Mouse (Mus musculus) adrenal gland, adult (tissue): ENCODE measurements around the gene Ubd.
"Not testable (repeated sequence)": the region's sequence is repeated elsewhere in the genome, so short reads cannot be mapped to it uniquely, and the experiment has no call there.

Experiments used
- DNase-seq, 2 experiments: peaks; one replicate each; pipeline ENCODE4 v3.0.0; 2022 to 2023; ENCODE audit warnings: low spot score in 1 of 2; ENCODE audit not compliant: inconsistent age in 2 of 2

The Ubd gene

DNA sequence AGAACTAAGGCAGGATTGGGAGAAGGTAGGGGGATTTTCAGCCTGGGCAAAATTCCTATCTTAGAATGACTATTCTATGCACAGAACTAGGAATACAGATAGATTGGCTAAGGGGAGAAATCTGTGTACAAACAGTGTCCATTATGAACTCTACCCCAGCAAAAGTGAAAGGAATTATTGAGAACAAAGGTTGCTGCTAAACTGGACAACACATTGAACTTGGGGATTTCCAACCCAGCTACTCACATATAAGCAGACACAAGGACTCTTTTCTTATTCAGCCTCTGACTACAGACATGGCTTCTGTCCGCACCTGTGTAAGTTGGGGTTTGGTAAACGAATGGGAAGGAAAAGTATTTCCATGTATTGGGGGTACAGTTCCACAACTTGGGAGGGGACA is at the start of gene Ubd:
Ubd (plus strand) TSS at position 237 of the 400 bp plus-strand sequence.
- DNase-seq = no peak

DNA sequence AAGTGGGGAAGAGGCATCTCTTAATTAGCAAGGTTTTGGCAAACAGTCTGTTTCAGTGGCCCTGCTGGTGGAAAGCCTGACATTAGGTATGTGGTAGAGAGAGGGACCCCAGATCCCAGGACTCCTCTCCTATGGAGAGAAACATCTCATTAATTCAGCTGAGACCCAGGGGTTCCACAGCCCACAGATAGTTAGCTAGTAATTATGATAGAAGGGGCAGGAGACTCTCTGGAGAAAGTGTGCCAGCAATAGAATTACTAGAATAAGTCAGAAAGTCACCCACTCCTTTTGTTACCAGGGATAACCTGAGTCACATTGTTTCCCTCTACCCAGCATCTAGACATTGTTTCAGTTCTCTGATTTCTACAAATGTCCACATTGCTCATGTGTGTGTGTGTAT is 32.3 kb upstream of the Ubd start, which contains the start of gene Olfr93:
Olfr93 (minus strand) TSS at position 101 of the 400 bp plus-strand sequence.
- no peak for DNase-seq

DNA sequence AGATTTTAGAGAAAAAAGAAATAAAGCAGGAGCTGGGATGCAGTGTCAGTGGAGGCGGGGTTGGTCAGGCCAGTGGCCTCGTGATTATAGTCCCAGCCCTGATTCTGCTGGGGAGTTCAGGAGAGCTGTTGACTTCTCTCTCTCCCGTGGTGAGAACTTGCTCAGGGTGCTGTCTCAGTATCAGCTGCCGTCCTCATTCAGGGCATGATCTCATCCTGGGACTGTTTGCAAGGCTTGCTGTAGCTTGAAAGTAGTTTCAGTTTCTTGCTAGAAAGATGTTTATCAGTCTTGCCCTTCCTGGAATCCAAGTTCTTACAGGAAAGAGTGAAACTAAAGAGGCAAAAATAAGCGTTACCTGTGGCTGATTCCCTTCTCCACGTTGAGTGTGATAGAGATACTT is 8.2 kb upstream of the Ubd start:
- no peak for DNase-seq

- DNase-seq = peak; percentile 46 to 88
These were observed 3.0 kb upstream of the Ubd start for GRCm38 (mm10) chr17:37190711-37191110.

- no peak for DNase-seq
These were observed 660 bp upstream of the Ubd start for GRCm38 (mm10) chr17:37193032-37193431.

DNA sequence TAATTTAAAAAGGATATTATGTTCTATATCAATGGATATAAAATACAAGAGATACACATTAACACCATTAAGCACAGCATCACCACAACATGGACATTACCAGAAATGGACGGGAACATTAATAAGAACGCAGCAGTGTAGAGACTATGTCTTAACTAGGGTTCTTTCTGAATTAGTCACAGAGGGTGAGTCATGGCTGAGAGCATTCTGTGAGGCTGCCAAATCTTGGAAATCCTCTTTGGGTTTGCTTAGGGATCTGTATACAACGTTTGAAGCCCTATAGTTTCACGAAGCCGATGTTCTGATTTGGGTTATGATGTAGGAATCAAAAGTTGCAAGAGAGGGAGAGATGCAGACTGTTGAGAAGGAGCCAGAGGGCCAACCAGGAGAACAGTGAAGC is 1.1 kb downstream of the Ubd start:
- DNase-seq = peak; percentile 33 to 72

GRCm38 (mm10) chr17:37196845-37197724 is 3.4 kb downstream of the Ubd start:
- DNase-seq = peak; percentile 20 to 70

- DNase-seq = no peak
These were observed 7.2 kb downstream of the Ubd start, which contains the start of gene Olfr94 for GRCm38 (mm10) chr17:37200894-37201293. TSS of gene Olfr94 (minus strand) at chr17:37200994.

GRCm38 (mm10) chr17:37203206-37203916 is 9.7 kb downstream of the Ubd start:
- DNase-seq = peak; percentile 73 to 93

DNA sequence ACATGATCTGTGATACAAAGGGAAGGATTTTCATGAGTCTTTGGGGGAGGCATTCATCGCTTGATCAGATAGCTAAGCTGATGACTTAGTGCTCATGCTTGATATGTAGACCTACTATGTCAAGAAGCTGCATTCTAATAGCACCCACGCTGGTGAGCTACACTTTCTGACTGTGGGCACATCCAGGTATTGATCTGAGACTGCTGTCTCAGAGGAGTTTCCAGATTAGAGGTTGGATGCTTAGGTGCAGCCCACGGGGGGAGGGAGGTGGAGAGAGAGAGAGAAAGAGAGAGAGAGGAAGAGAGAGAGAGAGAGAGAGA is 10.2 kb downstream of the Ubd start:
- DNase-seq = no peak

- DNase-seq = peak in 1 of 2 experiments; percentile 22
These were observed 17.4 kb downstream of the Ubd start for GRCm38 (mm10) chr17:37210884-37211768.

GRCm38 (mm10) chr17:37213018-37213417 is 19.3 kb downstream of the Ubd start, which contains the start of gene Olfr95:
TSS of gene Olfr95 (minus strand) at chr17:37213118.
- no peak for DNase-seq

GRCm38 (mm10) chr17:37218486-37218885 is 24.8 kb downstream of the Ubd start:
- peak in 1 of 2 experiments; percentile 57 for DNase-seq

DNA sequence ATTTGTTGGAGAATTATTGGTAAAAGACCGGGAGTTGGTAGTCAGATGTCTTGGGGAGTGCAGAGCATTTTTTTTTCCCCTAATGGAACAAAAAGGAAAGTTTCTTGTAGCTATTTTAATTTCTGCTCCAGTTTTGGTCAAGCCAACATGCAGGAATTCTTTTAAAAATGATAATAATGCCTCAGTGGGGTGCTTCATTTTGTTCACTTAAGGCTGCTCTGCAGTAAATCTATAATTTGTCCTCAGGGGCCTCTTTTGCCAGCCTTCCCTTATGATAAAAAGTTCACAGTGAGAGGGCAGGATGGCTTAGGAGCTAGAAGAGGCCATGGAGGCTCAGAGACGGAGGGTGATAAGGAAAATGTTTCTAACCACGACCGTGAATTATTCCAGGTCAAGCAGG is 26.2 kb downstream of the Ubd start, which contains the start of gene Olfr96:
Olfr96 (plus strand) TSS at position 301 of the 400 bp plus-strand sequence.
- no peak for DNase-seq

DNA sequence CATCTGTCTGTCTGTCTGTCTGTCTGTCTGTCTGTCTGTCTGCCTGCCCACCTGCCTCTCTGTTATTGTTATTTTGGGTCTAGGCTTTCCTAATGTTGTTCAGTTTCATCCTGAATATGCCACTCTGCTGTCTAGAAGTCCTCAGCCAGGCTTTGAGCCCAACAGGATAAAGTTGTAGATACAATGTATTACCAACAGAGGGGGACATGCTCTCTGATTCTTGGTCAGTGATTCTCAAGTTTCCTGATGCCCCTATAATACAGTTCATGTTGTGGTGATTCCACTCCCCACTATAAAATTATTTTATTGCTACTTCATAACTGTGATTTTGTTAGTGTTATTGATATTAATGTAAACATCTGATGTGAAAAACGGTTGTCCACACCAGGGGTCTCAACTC is 28.2 kb downstream of the Ubd start:
- DNase-seq = no peak

DNA sequence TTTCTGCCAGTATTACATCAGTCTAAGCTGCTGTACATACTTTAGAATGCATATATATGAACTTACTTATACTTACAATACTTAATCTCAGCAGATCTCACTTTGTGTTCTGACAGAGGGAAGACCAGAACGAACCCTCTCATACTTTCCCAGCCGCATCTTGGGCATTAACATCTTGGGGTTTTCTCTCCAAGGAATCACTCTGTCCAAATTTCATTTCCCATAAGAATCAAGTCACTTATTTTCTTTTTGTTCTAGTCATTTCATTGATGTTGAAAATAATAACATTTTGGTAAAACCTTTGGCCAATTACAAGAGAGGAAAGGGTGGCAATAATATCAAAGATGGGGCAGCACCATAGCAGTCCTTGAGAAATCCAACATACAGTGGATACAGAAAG is 43.5 kb downstream of the Ubd start, which contains the start of gene Olfr97:
Olfr97 (minus strand) TSS at position 101 of the 400 bp plus-strand sequence.
- not testable (repeated sequence) for DNase-seq

DNA sequence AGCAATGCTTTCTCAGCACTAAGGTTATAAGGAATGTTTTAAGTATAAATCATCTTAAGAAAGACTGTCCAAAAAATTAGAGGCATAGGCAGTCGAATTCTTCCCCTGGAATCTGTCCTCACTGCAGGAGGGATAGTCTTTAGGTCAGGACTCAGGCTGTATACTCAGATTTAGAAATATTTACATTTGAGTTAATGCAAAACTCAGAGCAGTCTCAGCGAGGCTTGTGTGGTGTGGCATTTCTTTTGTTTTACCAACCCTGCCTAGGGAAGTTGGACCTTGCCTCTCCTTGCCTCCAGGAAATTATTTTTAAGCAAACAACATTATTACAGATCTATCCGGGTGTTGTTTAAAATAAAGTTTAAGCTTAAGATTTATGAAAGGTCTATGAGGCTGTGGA is 48.5 kb downstream of the Ubd start:
- DNase-seq = no peak
